Mouse (Mus musculus): ENCODE measurements at regions not wholly inside any gene's neighbourhood (a gene's known extent, or its start where the extent isn't known, plus 50 kb on each side); places are given as distances from the start of the nearest gene placed in this dataset.

- TF ChIP-seq CTCF (IDR thresholded peaks at IDR 0.05; ENCODE audit: insufficient read depth, low read depth, low read length) (no peak), POLR2A (IDR thresholded peaks at IDR 0.05; ENCODE audit: insufficient read depth, low read depth, low read length) (no peak)
Observed at GRCm38 (mm10) chr13:110542303-110543065, 147.6 kb downstream of the Plk2 start.
